Mouse (Mus musculus) spleen, postnatal 10 days (tissue): ENCODE results near the gene Zfp276.

Source experiments
- DNase-seq, 2 experiments: peaks; one replicate each; pipeline ENCODE4 v3.0.0; 2021 to 2022; ENCODE audit warnings: low spot score in 2 of 2

Zfp276 gene

DNA sequence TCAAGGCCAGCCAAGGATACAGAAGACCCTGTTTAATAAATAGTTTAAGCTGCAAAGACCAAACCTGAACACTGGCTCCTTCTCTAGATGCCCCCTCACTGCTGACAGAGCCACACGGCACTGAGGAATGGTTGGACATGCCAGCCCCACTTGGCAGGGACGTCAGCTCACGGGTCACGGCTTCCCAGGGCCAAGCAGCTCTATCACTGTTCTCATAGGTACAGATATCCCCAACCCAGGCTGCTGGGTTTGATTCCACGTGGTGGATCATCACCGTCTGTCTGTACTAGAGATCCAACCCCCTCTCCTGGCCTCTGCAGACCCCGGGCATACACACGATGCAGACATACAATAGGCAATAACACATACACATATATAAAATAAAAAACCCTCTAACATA lies 36.7 kb downstream of the Zfp276 start:
- DNase-seq = no peak

DNA sequence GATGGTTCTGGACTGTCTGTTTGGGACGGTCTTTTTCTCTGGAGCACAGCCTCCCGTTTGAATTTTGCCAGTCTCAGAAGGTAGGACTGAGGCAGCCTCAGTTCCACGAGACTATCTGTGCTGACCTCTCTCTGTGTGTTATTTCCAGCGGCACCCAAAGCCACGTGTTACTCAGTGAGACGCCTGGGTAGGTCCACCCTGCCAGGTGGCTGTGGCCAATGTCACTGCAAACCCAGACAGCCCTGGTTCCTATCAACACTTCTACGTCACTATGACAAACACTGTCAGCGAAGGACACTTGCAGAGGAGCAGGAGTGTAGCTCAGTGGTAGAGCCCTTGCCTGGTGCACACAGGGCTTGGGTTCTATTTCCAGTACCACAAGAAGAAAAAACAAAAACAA lies 37.7 kb downstream of the Zfp276 start:
- DNase-seq = no peak

DNA sequence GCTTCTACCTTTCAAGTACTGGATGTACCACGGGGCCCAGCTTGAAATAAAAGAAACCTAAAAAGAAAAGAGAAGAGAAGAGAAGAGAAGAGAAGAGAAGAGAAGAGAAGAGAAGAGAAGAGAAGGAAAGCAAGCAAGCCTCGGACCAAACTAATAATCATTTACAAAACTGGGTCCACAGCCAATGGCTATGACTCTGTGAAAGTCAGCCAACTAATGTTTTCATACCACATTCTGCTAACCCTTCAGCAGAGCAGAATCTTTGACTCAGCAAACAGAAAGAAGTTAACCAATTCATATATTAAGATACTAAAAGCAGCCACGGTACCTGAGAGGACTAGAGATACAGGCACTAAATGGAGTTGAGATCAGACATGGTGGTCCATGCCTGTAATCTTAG lies 38.3 kb downstream of the Zfp276 start:
- DNase-seq = no peak

DNA sequence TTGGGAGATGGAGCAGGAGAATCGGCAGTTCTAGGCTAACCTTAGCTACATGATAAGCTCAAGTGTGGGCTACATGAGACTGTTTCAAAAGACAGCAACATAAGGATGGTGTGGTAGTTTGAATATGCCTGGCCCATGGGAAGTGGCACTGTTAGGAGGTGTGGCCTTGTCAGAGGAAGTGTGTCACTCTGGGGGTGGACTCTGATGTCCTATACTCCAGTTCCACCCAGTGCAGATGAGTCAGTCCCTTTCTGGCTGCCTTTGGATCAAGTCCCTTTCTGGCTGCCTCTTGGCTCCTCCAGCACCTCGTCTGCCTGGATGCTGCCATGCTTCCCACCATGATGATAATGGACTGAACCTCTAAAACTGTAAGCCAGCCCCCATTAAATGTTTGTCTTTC lies 38.8 kb downstream of the Zfp276 start:
- no peak for DNase-seq

- DNase-seq = no peak
These were observed 44.3 kb downstream of the Zfp276 start for GRCm38 (mm10) chr8:123298301-123298700.

- DNase-seq = no peak
These were observed 54.7 kb downstream of the Zfp276 start for GRCm38 (mm10) chr8:123308738-123309137.

DNA sequence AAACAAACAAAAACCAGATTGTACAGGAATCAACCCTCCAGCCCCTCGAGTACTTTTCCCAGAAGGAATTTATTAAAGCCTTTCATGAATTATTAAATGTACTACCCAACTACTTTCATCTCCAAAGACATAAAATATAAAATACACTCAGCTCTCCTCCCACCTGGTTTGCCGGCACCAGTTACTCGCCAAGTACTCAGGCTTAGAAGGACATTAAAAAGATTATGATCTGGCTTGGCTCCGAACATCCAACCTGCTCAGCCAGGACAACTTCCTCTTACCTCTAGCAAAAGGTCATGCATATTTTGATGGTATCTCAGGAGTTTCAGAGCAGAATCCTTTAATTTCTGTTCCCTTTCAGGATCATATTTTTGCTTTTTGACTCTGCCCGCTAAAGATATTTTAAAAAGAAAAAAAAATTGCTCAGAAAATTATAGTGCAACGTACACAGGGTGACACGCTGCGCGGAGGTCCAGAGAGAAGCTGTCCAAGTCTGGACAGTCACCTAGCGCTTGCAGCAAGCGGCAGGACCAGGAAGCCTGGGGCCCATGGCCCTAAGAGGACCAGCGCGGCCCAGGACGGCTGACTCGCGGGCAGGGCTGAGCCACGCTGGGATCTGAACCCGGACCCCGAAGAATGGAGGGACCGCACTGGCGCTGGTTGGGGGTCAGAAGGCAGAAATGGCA lies 63.9 kb downstream of the Zfp276 start:
- DNase-seq = no peak

DNA sequence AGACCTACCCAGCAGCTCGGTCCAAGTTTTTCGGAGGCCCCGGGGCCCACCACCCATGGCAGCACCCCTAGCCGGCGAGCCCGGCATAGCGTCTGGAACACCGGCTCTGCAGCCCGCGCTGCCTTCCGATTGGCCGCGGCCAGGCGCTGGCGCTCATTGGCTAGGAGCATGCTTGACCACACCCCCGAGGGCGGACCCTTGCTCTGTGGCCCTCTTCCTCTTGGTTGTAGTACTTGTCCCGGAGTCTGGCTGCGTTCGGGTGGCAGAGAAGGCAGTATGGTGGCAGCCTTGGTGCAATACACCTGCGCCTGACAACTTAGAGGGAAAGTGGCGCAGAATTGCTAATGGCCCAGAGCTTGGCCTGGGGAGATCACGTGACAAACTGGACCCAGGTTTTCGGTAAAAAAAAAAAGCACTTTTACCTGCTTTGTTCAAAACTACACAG lies 64.5 kb downstream of the Zfp276 start, which contains the start of gene Fanca:
Gene Fanca, minus strand, starts transcription at position 110 of the 445 bp plus-strand sequence.
- peak; percentile 86 to 97 for DNase-seq
